Mouse (Mus musculus) cortical plate, adult 2 months (tissue): ENCODE measurements at regions not wholly inside any gene's neighbourhood (a gene's known extent, or its start where the extent isn't known, plus 50 kb on each side); places are given as distances from the start of the nearest gene placed in this dataset.

Experiments
- CTCF ChIP-seq: fragments of 200-500 bp; IDR thresholded peaks from 2 replicates; pipeline ENCODE4 v1.5.1; 2011; ENCODE audit warnings: mild to moderate bottlenecking, control low read depth, low read length; ENCODE audit not compliant: insufficient read depth; ENCODE audit errors: extremely low read depth
- POLR2A ChIP-seq: fragments of 200-500 bp; IDR thresholded peaks from 2 replicates; pipeline ENCODE4 v1.6.1; 2011; ENCODE audit warnings: mild to moderate bottlenecking, low read length, control low read depth; ENCODE audit not compliant: insufficient read depth; ENCODE audit errors: extremely low read depth

- no peak for TF ChIP-seq CTCF
- TF ChIP-seq POLR2A = no peak
Observed at GRCm38 (mm10) chr9:84394536-84395314, 469.8 kb downstream of the Bckdhb start.
